Mouse (Mus musculus) myocyte (in vitro differentiated cells): ENCODE results near the gene Ppox. TPM values are rescaled to one million over a fixed set of nuclear protein-coding genes. Genes with fewer than 3 reads are reported as not detected.

Experiments used
- H3K27me3 ChIP-seq: one replicate; pipeline ENCODE4 v1.6.1; 2011; ENCODE audit not compliant: control insufficient read depth, insufficient read depth, insufficient read length
- H3K36me3 ChIP-seq: one replicate; pipeline ENCODE4 v1.6.1; 2011; ENCODE audit not compliant: control insufficient read depth, insufficient read depth
- H3K4me2 ChIP-seq: one replicate; pipeline ENCODE4 v1.6.1; 2011; ENCODE audit warnings: low read depth, control low read depth
- H3K4me3 ChIP-seq: one replicate; pipeline ENCODE4 v1.5.1; 2011; ENCODE audit warnings: mild to moderate bottlenecking, control low read depth, moderate library complexity
- H3K79me2 ChIP-seq: one replicate; pipeline ENCODE4 v1.6.1; 2011; ENCODE audit not compliant: control insufficient read depth, insufficient read depth
- H3ac ChIP-seq: one replicate; pipeline ENCODE4 v1.6.1; 2011; ENCODE audit not compliant: control insufficient read depth, insufficient read length
- CEBPB ChIP-seq: IDR thresholded peaks from 2 replicates; pipeline ENCODE4 v1.6.1; 2011; ENCODE audit warnings: mild to moderate bottlenecking, moderate library complexity; ENCODE audit not compliant: poor library complexity, insufficient read depth, severe bottlenecking
- E2F4 ChIP-seq: IDR thresholded peaks from one replicate; pipeline ENCODE4 v1.6.1; 2011; ENCODE audit warnings: mild to moderate bottlenecking, control low read depth, moderate library complexity; ENCODE audit not compliant: insufficient read depth
- MAX ChIP-seq: IDR thresholded peaks from one replicate; pipeline ENCODE4 v1.6.1; 2011; ENCODE audit warnings: low read depth, mild to moderate bottlenecking, control low read depth
- MYOD1 ChIP-seq, 3 experiments: IDR thresholded peaks; one replicate each; pipeline ENCODE4 v1.6.1; 2011; ENCODE audit warnings: control low read depth in 2 of 3, low read depth in 2 of 3, mild to moderate bottlenecking in 2 of 3, moderate library complexity in 1 of 3; ENCODE audit not compliant: insufficient read length in 2 of 3, control insufficient read depth in 1 of 3
- MYOG ChIP-seq, 3 experiments: IDR thresholded peaks; one replicate each; pipeline ENCODE4 v1.6.1; 2011; ENCODE audit warnings: control low read depth in 2 of 3, low read depth in 2 of 3, mild to moderate bottlenecking in 2 of 3; ENCODE audit not compliant: insufficient read length in 2 of 3, control insufficient read depth in 1 of 3, insufficient read depth in 1 of 3
- POLR2A ChIP-seq: IDR thresholded peaks from one replicate; pipeline ENCODE4 v1.6.1; 2011; ENCODE audit warnings: low read depth, mild to moderate bottlenecking, control low read depth, moderate library complexity; ENCODE audit not compliant: insufficient read length
- POLR2AphosphoS2 ChIP-seq: IDR thresholded peaks from one replicate; pipeline ENCODE4 v1.6.1; 2011; ENCODE audit warnings: low read depth, control low read depth; ENCODE audit not compliant: insufficient read length
- REST ChIP-seq: IDR thresholded peaks from one replicate; pipeline ENCODE4 v1.6.1; 2011; ENCODE audit warnings: mild to moderate bottlenecking, control low read depth, moderate library complexity; ENCODE audit not compliant: insufficient read depth, insufficient read length
- SRF ChIP-seq: IDR thresholded peaks from one replicate; pipeline ENCODE4 v1.6.1; 2011; ENCODE audit warnings: low read depth; ENCODE audit not compliant: control insufficient read depth, insufficient read length
- TCF12 ChIP-seq: IDR thresholded peaks from one replicate; pipeline ENCODE4 v1.6.1; 2011; ENCODE audit warnings: mild to moderate bottlenecking, control low read depth; ENCODE audit not compliant: poor library complexity, insufficient read depth, severe bottlenecking
- TCF3 ChIP-seq: IDR thresholded peaks from one replicate; pipeline ENCODE4 v1.6.1; 2011; ENCODE audit warnings: low read depth, control low read depth; ENCODE audit not compliant: insufficient read length
- USF1 ChIP-seq: IDR thresholded peaks from one replicate; pipeline ENCODE4 v1.6.1; 2011; ENCODE audit warnings: low read depth, mild to moderate bottlenecking, control low read depth, moderate library complexity
- polyA plus RNA-seq: library from polyadenylated mRNA; unstranded; fragments of >200 nt; fragmentation: generic; extraction: Trizol; gene quantifications from one replicate; pipeline ENCODE4 v1.2.1, GENCODE M21; 2012; ENCODE audit warnings: missing spikeins

Ppox gene
- 11.7 TPM for polyA plus RNA-seq

GRCm38 (mm10) chr1:171280916-171281527, at the start of gene Ppox:
Gene Ppox, minus strand, starts transcription at chr1:171281186.
- Histone ChIP-seq H3K27me3 (no peaks in the 10 kb centered on the region), H3K4me2 (peak within 1 kb of the TSS; percentile 82), H3K36me3 (peaks cover 2% of the 10 kb centered on the region), H3K79me2 (no peaks in the 10 kb centered on the region), H3K4me3 (peak within 1 kb of the TSS; percentile 60), H3ac (peak within 1 kb of the TSS; percentile 60)
- peak; percentile 39 for TF ChIP-seq POLR2A
- no peak for TF ChIP-seq REST
- TF ChIP-seq POLR2AphosphoS2 = no peak
- TF ChIP-seq MYOD1 (IDR thresholded peaks at IDR 0.05; ENCODE audit: control insufficient read depth in 1 of 3, insufficient read length in 2 of 3, low read depth in 2 of 3) = peak in 1 of 3 experiments; percentile 25
- TF ChIP-seq MAX = no peak
- no peak for TF ChIP-seq TCF12
- TF ChIP-seq E2F4 = peak; percentile 62
- peak in 2 of 3 experiments; percentile 25 to 46 for TF ChIP-seq MYOG (IDR thresholded peaks at IDR 0.05; ENCODE audit: control insufficient read depth in 1 of 3, insufficient read depth in 1 of 3, insufficient read length in 2 of 3, low read depth in 2 of 3)
- no peak for TF ChIP-seq CEBPB
- no peak for TF ChIP-seq SRF
- TF ChIP-seq TCF3 = no peak
- no peak for TF ChIP-seq USF1

- Histone ChIP-seq H3K36me3 (peaks cover 3% of the 10 kb centered on the region), H3K79me2 (peaks cover 83% of the 10 kb centered on the region), H3ac (peak overlapping the region; percentile 77), H3K4me3 (peak overlapping the region; percentile 93), H3K27me3 (no peaks in the 10 kb centered on the region), H3K4me2 (peak overlapping the region; percentile 69)
- TF ChIP-seq TCF3 (no peak), CEBPB (no peak), MAX (no peak), TCF12 (no peak), POLR2A (no peak), MYOD1 (IDR thresholded peaks at IDR 0.05; ENCODE audit: control insufficient read depth in 1 of 3, insufficient read length in 2 of 3, low read depth in 2 of 3) (no peak), SRF (no peak), REST (no peak), POLR2AphosphoS2 (no peak), E2F4 (no peak), USF1 (no peak)
These were observed 49.2 kb upstream of the Ppox start for GRCm38 (mm10) chr1:171330216-171330560.

DNA sequence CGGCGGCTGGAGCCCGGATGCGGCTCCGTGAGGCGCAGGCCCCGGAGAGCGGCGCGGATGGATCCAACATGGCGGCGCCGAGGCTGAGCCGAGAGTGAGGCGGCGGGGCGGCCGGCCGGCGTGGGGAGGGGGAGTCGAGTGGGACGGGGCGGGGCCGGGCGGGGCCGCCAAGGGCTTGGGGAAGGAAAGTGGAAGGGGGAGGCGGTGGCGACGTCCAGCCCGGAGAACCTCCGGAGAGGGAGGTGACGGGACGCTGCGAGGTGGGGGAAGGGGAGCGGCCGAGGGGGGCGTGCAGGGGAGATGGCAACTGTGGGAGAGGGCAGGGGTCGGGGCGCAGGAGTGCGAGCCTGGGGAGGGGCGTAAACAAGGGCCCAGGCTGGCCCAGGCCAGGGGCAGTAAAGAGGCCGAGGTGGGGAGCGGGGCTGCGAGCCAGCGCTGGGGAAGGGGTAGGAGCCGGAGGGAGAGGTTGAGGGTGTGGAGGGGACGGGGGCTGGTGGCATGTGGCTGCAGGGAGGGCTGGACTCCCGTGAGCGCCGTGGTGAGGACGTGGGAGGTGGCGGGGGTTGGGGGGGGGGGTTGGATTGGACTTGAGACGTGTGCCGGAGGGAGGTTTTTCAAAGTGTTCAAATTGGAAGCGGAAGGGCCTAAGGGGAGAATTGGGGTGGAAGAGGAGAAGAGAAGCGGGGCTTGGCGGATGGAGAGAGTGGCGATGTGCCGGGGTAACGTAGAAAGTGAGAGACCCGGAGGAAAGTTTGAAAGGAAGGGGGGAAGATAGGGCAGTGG, 48.6 kb upstream of the Ppox start:
- peaks cover 78% of the 10 kb centered on the region for H3K79me2 ChIP-seq
- TF ChIP-seq MYOG (IDR thresholded peaks at IDR 0.05; ENCODE audit: control insufficient read depth in 1 of 3, insufficient read depth in 1 of 3, insufficient read length in 2 of 3, low read depth in 2 of 3) (no peak), SRF (no peak), USF1 (no peak), REST (no peak), POLR2AphosphoS2 (no peak), E2F4 (no peak), POLR2A (peak; percentile 57), CEBPB (no peak)
- peak overlapping the region; percentile 77 for H3ac ChIP-seq
- no peaks in the 10 kb centered on the region for H3K27me3 ChIP-seq
- H3K36me3 ChIP-seq = peaks cover 3% of the 10 kb centered on the region
- H3K4me3 ChIP-seq = peak overlapping the region; percentile 93
- peak overlapping the region; percentile 69 for H3K4me2 ChIP-seq

GRCm38 (mm10) chr1:171328839-171329432, 48.0 kb upstream of the Ppox start, which contains the start of gene Dedd:
Gene Dedd, plus strand, starts transcription at chr1:171329145.
- H3K27me3 ChIP-seq = no peaks in the 10 kb centered on the region
- peak within 1 kb of the TSS; percentile 77 for H3ac ChIP-seq

More at GRCm38 (mm10) chr1:171328839-171329432, 48.0 kb upstream of the Ppox start, which contains the start of gene Dedd:
- peaks cover 3% of the 10 kb centered on the region for H3K36me3 ChIP-seq
- H3K4me2 ChIP-seq = peak within 1 kb of the TSS; percentile 84
- peaks cover 75% of the 10 kb centered on the region for H3K79me2 ChIP-seq
- peak; percentile 51 for TF ChIP-seq POLR2AphosphoS2
- TF ChIP-seq REST = no peak
- TF ChIP-seq POLR2A = peak; percentile 47
- no peak for TF ChIP-seq MYOG (IDR thresholded peaks at IDR 0.05; ENCODE audit: control insufficient read depth in 1 of 3, insufficient read depth in 1 of 3, insufficient read length in 2 of 3, low read depth in 2 of 3)
- H3K4me3 ChIP-seq = peak within 1 kb of the TSS; percentile 93
